Mouse (Mus musculus) liver, adult 2 months (tissue): ENCODE measurements around the gene Mogat1. TPM values are rescaled to one million over a fixed set of nuclear protein-coding genes. Genes with fewer than 3 reads are reported as not detected.

Source experiments
- DNase-seq: peaks from one replicate; pipeline ENCODE4 v3.0.0-alpha.2; 2011; ENCODE audit warnings: low read depth, low spot score; ENCODE audit errors: extremely low read depth
- H3K27ac ChIP-seq: fragments of 200-500 bp; replicated peaks from 2 replicates; pipeline ENCODE4 v1.5.1; 2012; ENCODE audit warnings: low read depth, mild to moderate bottlenecking, control low read depth, inconsistent platforms, low read length; ENCODE audit not compliant: insufficient read depth
- H3K27me3 ChIP-seq: fragments of 200-500 bp; 2 replicates; pipeline ENCODE4 v1.6.1; 2012; ENCODE audit warnings: mild to moderate bottlenecking, moderate library complexity, low read length, inconsistent platforms; ENCODE audit not compliant: control insufficient read depth, insufficient read depth
- H3K36me3 ChIP-seq: fragments of 200-500 bp; 2 replicates; pipeline ENCODE4 v1.6.1; 2012; ENCODE audit warnings: low read length, inconsistent platforms; ENCODE audit not compliant: control insufficient read depth, insufficient read depth
- H3K4me1 ChIP-seq: fragments of 200-500 bp; 2 replicates; pipeline ENCODE4 v1.6.1; 2011; ENCODE audit warnings: low read length; ENCODE audit not compliant: control insufficient read depth, insufficient read depth
- H3K4me3 ChIP-seq: fragments of 200-500 bp; 2 replicates; pipeline ENCODE4 v1.5.1; 2011; ENCODE audit warnings: low read depth, mild to moderate bottlenecking, control low read depth, low read length, moderate library complexity; ENCODE audit not compliant: insufficient read depth
- H3K79me2 ChIP-seq: fragments of 200-500 bp; 2 replicates; pipeline ENCODE4 v1.6.1; 2012; ENCODE audit warnings: inconsistent platforms, mild to moderate bottlenecking, low read length, moderate library complexity; ENCODE audit not compliant: control insufficient read depth, insufficient read depth
- H3K9ac ChIP-seq: fragments of 200-500 bp; 2 replicates; pipeline ENCODE4 v1.6.1; 2012; ENCODE audit warnings: low read depth, mild to moderate bottlenecking, control low read depth, inconsistent platforms, low read length
- CTCF ChIP-seq: fragments of 200-500 bp; IDR thresholded peaks from 2 replicates; pipeline ENCODE4 v1.5.1; 2011; ENCODE audit warnings: low read depth, low read length, control low read depth
- POLR2A ChIP-seq: fragments of 200-500 bp; IDR thresholded peaks from 2 replicates; pipeline ENCODE4 v1.6.1; 2011; ENCODE audit warnings: low read length, control low read depth; ENCODE audit not compliant: insufficient read depth; ENCODE audit errors: extremely low read depth
- WGBS: fragments of 180-500 bp; shearing (Covaris S2); methylation state at CpG from one replicate; pipeline ENCODE4 v1.1.7; 2018; 5-methylcytosine and 5-hydroxymethylcytosine counted together
- polyA plus RNA-seq: library from polyadenylated mRNA; depleted of rRNA; stranded (reverse); fragments of >200 nt; gene quantifications from 2 replicates; pipeline ENCODE4 v1.2.3, GENCODE M21; 2012; rRNA removed
- total RNA-seq: library from RNA; depleted of rRNA; stranded (reverse); fragments of >200 nt; gene quantifications from 2 replicates; pipeline ENCODE4 v1.2.3, GENCODE M21; 2014; rRNA removed

Mogat1 gene
- total RNA-seq (0.65 TPM in 1 of 2 replicates, not detected in the other), polyA plus RNA-seq (1.0 and 3.6 TPM in 2 replicates)

DNA sequence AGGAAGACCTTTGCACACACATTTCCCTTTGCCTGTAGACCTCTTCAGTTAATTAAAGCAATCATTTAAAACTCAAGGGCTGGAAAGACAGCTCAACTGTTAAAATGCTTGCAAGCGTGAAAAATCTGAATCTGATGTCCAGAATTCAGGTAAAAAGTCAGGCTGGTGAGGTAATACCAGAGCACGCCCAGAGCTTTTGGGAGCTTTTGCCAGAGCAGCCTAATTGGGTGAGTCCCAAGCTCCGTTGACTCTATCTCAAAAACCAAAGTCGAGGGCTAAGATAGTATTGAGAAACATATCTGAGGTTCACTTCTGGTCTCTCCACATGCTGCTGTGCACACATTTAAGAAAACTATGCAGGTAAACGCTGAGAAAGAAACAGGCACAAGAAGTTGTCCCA is at the start of gene Mogat1:
TSS of gene Mogat1 (plus strand) at position 130 of the 400 bp plus-strand sequence.
- no peaks in the 10 kb centered on the region for H3K79me2 ChIP-seq
- H3K9ac ChIP-seq: peak within 1 kb of the TSS; percentile 20
- no peaks in the 10 kb centered on the region for H3K36me3 ChIP-seq
- no peak within 1 kb of the TSS for H3K27ac ChIP-seq
- H3K4me3 ChIP-seq: peak within 1 kb of the TSS; percentile 29; the same call in 1 of the 2 replicates
- peak; percentile 92 for DNase-seq
- peaks cover 9% of the 10 kb centered on the region for H3K4me1 ChIP-seq
- WGBS: 19% methylated on average over 5 of the region's 5 CpGs
- H3K27me3 ChIP-seq: no peaks in the 10 kb centered on the region
- TF ChIP-seq POLR2A: no peak
- no peak for TF ChIP-seq CTCF

DNA sequence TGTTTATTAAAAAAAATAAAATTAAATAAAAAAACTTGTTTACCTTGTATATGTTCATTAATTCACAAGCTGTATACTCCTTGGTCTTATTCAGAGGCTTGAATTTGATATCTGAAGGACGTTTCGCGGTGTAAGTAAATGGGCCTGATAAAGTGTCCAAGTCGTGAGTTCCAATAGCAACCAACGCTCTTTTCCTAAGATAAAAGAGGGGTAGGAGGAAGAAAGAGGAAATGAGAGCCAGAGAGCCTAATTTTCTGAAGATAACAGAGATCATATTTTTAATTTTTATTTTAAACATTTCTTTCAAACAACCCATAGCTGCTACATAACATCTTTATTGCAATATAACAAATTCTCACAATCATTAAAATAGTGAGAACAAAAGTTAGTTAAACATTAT is 38.4 kb upstream of the Mogat1 start:
- Histone ChIP-seq H3K27ac (no peak overlapping the region), H3K4me3 (no peak overlapping the region), H3K4me1 (no peaks in the 10 kb centered on the region), H3K79me2 (no peaks in the 10 kb centered on the region), H3K36me3 (peaks cover 54% of the 10 kb centered on the region), H3K9ac (no peak overlapping the region), H3K27me3 (no peaks in the 10 kb centered on the region)
- TF ChIP-seq POLR2A (no peak), CTCF (no peak)
- 87% methylated on average over 5 of the region's 5 CpGs for WGBS
- DNase-seq: no peak

DNA sequence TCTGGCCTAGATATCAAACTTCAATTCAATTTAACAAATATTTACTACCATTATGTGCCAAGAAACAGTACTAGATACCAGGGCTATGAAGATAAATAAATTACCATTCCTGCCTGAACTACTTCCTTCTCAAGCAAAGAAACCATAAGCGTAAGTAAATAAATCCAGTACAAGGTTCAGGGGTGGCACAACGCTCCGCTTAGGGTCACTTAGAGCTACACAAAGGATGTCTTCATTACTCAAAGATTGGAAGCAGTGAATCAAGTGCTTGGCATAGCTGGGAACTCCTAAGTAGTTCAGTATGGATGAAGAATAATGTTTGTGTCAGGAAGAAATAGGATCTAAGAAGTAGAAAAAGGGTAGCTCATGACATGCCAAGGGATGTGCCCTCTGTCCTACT is 27.4 kb upstream of the Mogat1 start:
- DNase-seq: peak; percentile 62
- H3K79me2 ChIP-seq: peaks cover 3% of the 10 kb centered on the region; the same call in 1 of the 2 replicates
- no peaks in the 10 kb centered on the region for H3K27me3 ChIP-seq
- no peak overlapping the region for H3K9ac ChIP-seq
- H3K4me3 ChIP-seq: no peak overlapping the region
- TF ChIP-seq CTCF (no peak), POLR2A (no peak)
- H3K36me3 ChIP-seq: peaks cover 21% of the 10 kb centered on the region
- peaks cover 10% of the 10 kb centered on the region for H3K4me1 ChIP-seq
- no peak overlapping the region for H3K27ac ChIP-seq
- 27% methylated on average over 3 of the region's 3 CpGs for WGBS

DNA sequence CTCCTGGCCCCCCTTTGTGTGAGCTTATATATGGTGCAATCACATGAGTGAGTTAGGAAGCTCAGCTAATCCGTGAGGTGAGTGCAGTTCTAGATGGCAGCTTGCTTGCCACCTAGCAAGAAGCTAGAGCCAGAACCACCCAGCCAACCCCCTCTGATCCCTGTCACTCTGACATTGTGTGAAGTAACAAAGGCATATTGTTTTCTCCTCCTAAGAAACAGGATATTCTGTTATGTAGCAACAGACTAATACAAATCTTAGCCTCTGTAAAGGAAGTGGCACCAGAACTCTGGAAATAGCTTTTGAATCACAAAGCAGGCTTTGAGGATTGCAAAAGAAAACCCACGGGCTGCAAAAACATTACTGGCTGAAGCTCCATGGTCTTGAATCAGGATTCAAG is 26.4 kb upstream of the Mogat1 start:
- TF ChIP-seq CTCF: no peak
- TF ChIP-seq POLR2A: no peak
- peaks cover 3% of the 10 kb centered on the region; the same call in 1 of the 2 replicates for H3K79me2 ChIP-seq
- 63% methylated on average over 2 of the region's 2 CpGs for WGBS
- H3K27me3 ChIP-seq: no peaks in the 10 kb centered on the region
- DNase-seq: no peak
- no peak overlapping the region for H3K4me3 ChIP-seq
- no peak overlapping the region for H3K27ac ChIP-seq
- H3K9ac ChIP-seq: no peak overlapping the region
- H3K4me1 ChIP-seq: peaks cover 10% of the 10 kb centered on the region
- peaks cover 16% of the 10 kb centered on the region for H3K36me3 ChIP-seq

DNA sequence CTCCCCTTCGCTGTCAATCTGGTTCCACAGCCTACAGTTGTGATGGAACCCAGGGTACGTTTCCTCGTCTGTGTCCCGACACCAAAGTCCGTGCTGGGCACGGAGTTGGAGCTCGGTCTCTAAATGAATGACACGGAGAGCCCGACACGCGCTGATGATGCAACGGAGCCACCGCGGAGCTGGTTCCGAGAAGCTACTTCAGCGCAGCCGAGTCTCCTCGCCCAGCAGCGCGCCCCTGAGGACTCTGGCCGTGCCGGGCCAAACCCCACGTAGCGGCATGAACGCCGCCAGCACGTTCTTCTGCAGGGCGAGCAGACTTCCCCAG is 22.4 kb upstream of the Mogat1 start:
- Histone ChIP-seq H3K4me3 (peak overlapping the region; percentile 75), H3K27me3 (no peaks in the 10 kb centered on the region), H3K9ac (peak overlapping the region; percentile 86), H3K79me2 (peaks cover 3% of the 10 kb centered on the region; the same call in 1 of the 2 replicates), H3K27ac (peak overlapping the region; percentile 69), H3K36me3 (no peaks in the 10 kb centered on the region), H3K4me1 (peaks cover 10% of the 10 kb centered on the region)
- DNase-seq: no peak
- TF ChIP-seq POLR2A (no peak), CTCF (no peak)
- WGBS: under 1% methylated on average over 28 of the region's 28 CpGs

DNA sequence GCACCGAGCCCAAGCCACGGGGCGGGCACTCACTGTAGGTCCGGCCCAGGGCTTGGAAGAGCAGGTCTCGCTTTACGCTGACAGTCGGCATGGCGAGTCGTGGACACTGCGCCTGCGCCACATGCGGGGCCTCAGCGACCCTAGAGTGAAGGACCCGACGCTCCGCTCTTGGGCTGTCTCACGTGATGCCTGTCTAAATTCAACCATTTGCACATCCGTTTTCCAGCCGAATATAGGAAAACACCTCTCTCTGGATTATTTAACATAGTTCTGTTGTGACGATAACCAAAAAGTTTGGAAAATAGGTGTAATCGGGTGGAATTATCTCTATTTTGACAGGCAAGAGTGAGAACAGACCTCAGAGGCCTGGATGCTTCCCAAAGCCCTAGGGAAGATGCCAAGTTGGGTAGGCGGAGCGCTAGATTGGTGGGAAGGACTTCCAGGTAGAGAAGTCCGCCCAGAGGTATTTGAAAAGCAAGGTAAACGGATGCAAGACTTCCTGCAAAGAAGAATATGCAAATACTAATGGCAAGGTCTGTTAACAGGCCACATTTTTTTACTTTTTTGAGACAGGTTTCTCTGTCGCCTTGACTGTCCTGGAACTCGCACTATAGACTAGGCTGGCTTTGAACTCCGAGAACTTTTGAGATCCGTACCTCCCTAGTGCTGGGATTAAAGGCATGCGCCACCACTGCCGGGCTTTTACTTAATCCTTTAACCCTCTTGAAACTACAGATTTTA is 21.9 kb upstream of the Mogat1 start, which contains the start of gene Farsb:
TSS of gene Farsb (minus strand) at position 146 of the 741 bp plus-strand sequence.
- Histone ChIP-seq H3K27ac (peak within 1 kb of the TSS; percentile 69), H3K27me3 (no peaks in the 10 kb centered on the region), H3K36me3 (no peaks in the 10 kb centered on the region), H3K4me1 (peaks cover 5% of the 10 kb centered on the region; the same call in 1 of the 2 replicates), H3K9ac (peak within 1 kb of the TSS; percentile 86), H3K79me2 (peaks cover 3% of the 10 kb centered on the region; the same call in 1 of the 2 replicates), H3K4me3 (peak within 1 kb of the TSS; percentile 75)
- peak; percentile 87 for DNase-seq
- WGBS: under 1% methylated on average over 31 of the region's 31 CpGs
- TF ChIP-seq POLR2A (peak; percentile 46; the same call in 1 of the 2 replicates), CTCF (no peak)
